Mouse (Mus musculus): Measurements from ENCODE around the gene Cadm3.

Gene Cadm3

DNA sequence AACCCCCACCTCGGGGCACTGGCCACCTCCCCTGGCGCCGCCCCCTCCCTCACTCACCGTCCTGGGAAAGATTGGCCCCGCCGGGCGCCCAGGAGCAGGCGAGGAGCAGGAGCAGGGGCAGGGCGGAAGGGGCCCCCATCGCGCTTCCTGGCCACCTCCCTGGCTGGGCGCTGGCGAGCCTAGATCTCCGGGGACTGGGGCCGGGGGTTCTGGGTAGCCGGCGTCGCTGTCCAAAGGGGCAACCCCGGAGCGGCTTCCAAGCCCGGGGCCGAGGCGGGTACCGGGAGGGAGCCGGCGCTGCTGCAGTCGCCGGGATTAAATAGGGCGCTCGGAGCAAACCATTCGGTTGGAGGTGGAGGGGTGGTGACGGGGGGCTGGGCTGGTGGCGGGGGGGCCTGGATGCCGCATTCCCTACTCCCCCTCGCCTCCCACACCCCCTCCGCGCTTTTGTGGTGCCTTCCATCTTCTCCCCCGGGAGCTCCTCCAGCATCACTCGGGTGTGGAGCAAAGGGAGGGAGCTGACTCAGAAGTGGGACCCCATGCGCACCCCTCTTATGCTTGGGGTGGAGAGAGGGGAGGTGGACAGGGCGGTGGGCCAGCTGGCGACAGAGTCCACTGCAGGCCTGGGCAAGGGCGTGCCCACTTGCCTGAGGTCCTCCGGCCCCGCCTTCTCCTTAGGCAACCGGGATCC lies at the start of gene Cadm3:
TSS of gene Cadm3 (minus strand) at position 340 of the 691 bp plus-strand sequence.
- DNase-seq (ENCODE audit: low spot score in 2 of 2) = no peak

DNA sequence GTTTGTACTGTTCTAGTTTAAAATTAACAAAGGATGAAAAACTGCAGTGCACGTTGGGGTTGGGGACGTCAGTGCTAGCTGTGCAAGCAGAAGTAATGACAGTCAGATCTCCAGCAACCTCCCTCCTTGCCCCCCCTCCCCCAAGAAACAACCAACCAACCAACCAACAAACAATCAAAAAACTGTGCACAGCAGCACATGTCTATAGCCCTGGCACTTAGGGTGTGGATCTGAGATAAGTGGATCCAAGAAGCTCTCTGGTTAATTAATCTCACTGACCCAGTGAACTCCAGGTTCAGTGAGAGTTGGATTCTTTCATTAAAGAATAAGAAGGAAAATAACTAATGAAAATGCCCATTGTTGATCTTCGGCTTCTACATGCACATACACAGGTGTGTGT lies 47.1 kb upstream of the Cadm3 start:
- DNase-seq (ENCODE audit: low spot score in 2 of 2) = no peak

DNA sequence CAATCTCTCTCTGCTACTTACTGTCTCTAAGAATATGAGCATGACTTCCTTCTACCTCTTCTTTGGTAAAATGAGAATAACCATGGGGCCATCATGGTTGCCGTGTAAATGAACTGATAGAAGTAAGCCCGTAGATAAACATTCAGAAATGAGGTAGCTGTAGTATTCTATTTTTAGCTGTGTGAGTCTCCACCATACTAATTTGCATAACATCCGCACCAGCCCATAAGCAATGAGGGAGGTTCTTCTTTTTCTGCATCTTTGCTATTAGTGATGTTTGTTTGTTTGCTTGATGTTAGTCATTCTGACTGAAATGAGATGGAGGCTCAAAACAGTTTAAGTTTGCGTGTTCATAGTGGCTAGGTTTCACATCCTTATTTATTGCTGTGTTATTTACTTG lies 44.4 kb upstream of the Cadm3 start:
- no peak for DNase-seq (ENCODE audit: low spot score in 2 of 2)

DNA sequence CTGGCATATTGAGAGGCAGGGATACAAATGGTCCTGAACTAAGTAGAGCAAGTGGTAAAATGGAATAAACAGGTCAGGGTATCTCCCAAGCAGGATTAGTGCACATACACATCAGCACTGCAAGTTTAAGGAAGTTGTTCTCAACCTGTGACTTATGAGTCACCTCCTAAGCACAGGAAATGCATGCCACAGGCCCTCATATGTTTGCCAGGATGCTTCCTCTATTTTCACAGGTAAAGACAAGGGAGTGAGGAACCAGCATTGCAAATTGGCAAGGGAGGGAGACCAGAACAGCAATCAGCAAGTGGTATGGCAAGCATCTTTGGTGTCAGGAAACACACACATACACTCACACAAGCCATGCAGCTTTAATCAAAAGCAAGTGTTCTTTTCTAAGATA lies 41.6 kb upstream of the Cadm3 start:
- no peak for DNase-seq (ENCODE audit: low spot score in 2 of 2)

DNA sequence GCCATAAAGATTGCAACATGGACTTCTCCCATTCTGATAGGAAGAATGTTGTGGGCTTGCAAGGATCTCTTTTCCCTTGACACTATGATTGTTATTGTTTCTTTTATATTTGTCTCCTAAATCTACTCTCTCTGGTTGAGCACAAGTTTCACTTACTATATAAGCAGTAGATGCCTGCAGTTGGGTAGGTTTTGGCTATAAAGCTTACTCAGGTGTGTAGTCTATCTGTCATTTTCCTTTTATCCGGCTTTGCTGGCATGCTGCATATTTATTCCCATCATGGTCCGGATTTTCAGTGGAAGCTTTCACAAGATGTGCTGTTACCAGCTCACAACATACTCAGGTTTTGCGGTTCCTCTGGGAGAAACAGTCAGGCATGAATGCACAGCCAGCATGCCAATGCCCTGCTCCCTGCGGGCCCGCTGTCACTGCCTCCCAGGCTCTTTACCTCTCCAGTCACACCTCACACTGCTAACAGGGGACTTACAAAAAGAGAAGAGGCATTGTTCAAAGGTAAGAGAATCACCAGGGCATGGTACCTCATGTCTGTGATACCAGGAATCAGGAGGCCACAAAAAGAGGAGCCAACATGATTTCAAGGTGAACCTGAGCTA lies 37.3 kb upstream of the Cadm3 start:
- no peak for DNase-seq (ENCODE audit: low spot score in 2 of 2)

DNA sequence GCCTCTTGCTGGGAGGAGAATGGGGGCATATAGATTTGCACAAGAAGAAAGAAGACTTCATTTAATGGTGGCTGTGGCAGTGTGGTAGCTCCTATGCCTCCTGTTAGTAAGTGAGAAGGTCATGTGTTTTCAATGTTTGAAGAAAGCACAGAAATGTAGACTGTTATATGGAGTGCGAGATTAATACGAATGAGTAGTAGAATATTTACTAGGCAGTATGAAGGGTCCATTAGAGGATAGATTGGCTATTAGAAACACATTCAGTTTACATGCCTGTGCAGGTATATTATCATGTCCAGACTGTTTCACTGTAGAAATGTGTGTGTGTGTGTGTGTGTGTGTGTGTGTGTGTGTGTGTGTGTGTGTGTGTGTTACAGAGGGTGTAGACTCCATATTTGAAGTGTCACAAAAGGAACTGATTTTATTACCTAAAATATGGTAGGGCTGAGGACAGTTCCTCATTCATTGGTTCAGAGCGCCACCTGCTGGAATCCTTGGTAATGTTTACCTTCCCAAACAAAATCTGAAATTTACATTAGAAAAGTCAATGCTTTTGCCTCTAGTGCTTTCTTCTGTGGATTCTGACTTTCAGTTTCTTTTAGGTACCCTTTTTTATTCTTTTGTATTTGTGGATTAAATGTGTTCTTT lies 31.0 kb upstream of the Cadm3 start:
- peak in 1 of 2 experiments; percentile 64 for DNase-seq (ENCODE audit: low spot score in 2 of 2)

DNA sequence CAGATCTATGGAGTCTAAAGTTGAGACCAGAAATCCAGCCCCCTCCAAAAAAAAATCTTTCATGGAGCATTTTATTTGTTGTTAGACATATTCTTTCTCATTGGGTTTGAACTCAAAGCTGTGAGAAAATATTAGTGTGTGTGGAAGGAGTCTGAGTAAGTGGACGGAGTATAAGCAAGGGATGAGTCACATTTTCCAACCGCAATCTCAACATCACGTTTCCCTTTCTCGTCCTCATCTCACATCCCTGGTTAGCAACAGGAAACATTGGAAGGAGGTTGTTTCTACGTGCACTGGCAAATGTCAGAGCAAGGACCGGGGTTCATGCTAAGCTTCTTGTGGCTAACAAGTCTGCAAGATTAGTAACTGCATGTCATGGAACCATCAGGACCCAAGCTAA lies 24.3 kb upstream of the Cadm3 start:
- no peak for DNase-seq (ENCODE audit: low spot score in 2 of 2)

DNA sequence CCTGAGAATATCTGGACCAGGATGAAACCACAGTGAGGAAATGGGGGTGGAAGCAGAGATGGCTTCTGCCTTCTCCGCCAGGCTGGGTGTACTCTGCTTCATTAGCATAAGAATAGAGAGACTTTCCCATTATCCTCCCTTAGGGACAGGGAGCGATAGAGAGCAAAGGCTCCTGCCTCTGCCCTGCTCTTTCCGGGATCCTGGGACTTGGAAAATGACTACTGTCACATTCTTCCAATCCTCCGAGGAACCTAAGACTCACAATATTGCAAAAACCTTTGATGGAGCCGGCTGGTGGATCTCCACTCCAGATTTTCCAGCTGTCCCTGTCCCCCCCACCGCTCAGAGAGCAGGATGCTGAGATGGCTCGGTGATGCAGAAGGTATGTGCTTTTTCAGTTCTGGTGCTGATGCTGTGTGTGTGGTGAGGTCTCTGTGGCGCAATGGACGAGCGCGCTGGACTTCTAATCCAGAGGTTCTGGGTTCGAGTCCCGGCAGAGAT lies 22.5 kb upstream of the Cadm3 start:
- DNase-seq (ENCODE audit: low spot score in 2 of 2) = no peak

DNA sequence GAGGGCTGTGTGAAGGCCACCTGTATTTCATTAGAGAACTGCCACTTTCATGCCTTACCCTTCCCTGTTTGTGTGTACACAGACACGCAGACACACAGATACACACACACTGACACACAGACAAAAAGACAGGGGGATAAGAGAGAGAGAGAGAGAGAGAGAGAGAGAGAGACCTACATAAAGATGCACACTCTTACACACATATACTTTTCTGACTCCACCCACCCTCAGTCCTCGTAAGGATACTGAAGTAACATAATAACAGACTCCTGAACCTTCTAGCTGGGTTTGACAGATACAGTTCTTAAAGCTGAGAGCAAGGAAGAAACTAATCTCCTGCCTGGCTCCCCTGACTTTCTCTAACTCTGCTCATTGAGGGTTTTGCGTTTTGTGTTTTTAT lies 21.9 kb upstream of the Cadm3 start:
- DNase-seq (ENCODE audit: low spot score in 2 of 2) = no peak

DNA sequence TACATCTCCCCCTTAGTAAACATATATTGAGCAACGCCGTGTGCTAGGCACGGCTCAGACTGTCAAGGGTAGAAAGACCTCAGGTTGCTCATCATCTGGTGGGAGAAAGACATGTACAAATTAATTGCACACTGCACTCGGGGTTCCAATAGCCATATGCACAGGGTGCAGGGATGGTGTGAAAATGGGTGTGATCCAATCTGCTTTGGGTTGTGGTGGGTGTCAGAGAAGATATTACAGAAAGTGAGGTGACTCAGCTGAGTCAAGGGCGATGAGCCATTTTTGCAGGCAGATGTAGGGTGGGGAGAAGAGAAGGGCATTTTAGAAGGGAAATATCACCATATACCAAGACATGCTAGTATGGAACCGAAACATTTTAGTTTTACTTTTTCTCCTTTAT lies 13.9 kb upstream of the Cadm3 start:
- DNase-seq (ENCODE audit: low spot score in 2 of 2) = no peak

DNA sequence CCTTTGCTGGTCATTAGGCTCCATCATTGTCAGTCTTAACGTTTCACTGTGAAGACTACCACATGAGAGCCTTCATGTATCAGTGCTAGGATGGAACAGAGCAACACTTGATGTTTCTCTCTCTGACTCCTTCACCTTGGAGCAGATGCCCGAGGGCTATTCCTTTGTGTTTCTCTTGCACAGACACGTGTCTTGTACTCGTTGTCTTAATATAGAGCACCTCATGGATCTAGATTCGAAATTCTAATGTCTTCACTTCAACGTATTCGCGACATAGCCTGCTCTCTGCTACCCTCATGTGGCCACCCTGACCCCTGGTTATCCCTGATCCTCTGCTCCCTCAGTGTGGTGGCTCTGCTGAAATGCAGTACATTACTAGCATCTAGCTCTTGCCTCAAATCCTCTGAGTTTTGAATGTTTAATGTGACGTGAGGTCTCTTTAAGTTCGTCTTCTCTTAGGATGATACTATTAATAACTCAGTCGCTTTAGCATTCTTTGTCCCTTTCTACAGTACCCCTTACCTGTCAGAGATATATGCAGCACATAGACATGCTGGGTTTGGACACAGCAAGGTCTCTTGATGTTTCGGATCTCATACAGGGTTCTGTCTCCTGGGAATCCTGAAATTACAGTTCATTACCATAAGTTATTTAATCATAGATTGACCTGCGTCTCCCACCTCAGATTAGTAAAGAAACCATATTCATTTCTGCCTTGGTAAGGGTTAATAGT lies 10.1 kb upstream of the Cadm3 start:
- DNase-seq (ENCODE audit: low spot score in 2 of 2) = peak in 1 of 2 experiments; percentile 7

DNA sequence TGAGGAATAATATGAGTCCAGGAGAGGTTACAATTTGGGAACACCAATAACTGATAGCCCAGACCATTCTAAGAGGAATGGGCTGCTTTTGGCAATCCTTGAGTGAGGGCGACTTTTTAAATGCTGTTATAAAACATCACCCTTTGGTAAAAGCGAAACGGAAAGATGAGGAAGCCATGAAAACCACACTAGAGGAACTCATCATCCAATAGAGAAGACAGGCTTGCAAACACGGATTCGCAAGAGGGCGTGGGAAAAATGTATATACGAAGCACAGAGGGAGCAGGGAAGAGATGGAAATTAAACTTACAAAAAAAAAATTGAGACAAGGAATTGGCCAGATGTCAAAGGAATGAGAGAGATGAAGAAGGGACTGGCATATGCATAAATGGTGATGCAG lies 6.5 kb upstream of the Cadm3 start:
- DNase-seq (ENCODE audit: low spot score in 2 of 2) = no peak

DNA sequence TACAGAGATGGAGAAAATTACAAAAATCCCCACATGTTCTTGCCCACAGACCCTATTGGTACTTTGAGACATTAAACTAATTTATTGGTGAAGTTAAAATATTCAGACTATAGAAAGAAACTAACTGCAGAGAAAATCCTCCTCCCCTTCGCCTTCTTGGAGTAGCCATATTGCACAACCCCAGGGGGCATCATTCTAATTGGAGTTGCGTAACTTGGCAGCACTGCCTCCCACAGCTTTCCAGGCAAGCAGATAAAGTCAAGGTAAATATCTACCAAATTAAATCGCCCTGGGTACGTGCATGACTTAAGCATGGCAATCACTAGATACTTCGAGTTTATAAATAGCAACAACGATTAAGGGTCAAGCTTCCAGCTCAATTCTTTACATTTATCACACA lies 4.1 kb upstream of the Cadm3 start:
- no peak for DNase-seq (ENCODE audit: low spot score in 2 of 2)

DNA sequence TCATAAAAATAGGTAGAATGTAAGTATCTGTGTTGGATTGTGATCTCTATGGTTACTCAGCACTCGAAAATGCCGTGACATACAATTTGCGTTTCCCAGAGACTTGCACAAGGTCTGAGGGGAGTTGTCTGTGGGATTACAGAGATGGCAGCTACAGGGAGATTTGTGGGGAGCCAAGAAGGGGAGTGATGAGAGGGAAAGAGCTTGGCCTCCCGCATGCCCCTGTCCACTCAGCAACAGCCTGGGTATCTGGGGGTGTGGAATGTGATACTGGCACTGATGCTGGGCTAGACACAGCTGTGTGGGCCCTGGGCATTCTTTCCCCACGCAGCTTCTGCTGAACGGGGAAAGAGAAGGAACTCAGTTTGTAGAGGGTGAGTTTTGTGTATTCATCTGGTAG lies 3.0 kb upstream of the Cadm3 start:
- DNase-seq (ENCODE audit: low spot score in 2 of 2) = no peak

DNA sequence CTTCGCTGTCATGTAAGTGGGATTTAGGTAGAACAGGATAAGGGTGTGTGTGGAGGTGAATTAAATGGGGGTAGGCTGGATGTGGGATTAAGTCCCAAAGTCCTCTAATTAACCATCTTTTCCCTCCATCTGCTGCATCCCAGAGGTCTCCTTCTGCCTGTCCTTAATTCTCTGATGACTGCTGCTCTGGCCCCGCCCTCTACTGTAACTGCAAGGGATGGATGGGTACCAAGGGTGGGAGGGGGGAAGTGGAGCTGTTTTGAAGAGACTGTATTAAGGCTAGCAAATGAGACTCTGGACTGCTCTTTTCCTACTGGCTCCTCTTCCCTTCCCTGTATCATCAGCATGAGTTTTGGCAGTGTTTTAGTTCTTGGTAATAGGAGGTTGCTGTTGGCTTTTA lies 2.1 kb upstream of the Cadm3 start:
- no peak for DNase-seq (ENCODE audit: low spot score in 2 of 2)

DNA sequence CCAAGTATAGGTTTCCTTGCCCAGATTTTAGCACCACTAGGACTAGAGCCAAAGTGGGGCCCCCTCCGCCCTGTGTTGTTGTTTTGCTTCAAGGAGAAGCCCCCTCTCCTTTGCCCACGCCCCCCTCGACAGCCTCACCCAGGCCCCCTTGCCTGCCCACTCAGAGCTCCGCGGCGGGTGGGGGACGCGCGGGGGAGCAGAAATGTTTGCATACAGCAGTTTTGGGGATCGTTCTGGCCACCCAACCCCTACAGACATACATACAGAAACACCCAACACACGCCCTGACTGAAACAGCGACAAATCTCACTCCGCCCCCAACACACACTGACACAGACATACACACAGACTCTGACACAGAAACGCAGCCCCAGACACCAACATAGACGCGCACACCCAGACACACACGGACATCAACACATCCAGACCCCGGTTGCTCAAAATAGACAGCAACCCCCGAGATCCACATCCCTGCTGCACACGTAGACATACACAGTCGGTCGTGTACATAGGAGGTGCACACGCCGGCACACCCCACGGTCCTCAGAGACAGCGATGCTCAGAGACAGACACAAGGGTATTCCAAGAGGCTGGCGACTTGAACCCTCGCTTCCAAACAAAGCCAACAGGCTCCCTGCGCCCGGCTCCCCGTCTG lies 667 bp downstream of the Cadm3 start:
- DNase-seq (ENCODE audit: low spot score in 2 of 2) = no peak

DNA sequence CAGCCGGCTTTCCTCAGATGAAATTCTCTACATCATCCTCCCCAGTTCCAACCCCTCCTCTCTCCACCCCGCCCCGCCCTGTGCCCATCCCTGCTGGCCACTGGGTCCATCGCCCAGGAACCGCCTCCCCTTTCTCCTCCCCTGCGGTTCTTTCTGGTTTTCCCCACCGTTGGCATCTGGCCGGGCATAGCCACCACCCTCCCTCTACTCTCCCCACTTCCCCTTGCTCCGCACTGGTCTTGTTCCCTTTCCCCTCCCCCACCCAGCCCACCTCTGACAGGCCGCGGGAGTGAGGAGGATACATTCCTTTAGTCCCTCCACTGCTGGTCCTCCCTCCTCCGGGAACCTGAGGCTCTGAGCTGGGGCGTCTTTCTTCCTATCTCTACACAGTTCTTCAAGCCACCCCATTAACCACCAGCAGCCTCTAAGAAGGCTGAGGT lies 1.5 kb downstream of the Cadm3 start:
- no peak for DNase-seq (ENCODE audit: low spot score in 2 of 2)

DNA sequence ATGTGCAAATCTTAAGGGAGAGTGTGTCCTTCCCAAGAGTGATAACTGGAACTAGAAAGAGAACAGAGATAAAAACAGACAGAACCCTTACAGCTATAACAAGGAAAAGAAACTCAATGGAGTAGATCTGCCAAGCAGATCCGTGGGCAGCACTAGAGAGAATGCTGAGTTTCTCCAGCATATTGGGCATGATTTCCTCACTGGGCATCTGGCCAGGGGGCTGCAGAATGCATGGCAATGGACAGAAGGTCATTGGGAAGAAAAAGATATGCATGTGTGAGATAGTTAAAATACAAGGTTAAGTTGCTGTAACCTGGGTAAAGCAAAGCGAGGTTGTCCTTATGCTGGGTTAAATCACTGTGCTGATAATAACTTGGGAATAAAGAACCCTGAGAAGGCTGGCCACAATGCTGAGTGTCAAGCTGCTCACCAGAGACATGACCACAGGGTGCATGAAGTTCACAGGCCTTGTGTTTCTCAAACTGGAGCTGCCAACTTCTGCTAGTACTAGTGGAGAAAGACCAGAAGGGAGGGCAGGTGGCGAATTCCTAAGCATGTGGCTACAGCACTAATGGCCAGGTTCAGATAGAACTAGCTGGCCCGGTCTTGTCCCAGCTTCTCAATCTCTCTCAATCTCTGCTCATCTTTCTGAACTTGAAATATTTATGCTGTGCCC lies 3.2 kb downstream of the Cadm3 start:
- no peak for DNase-seq (ENCODE audit: low spot score in 2 of 2)

DNA sequence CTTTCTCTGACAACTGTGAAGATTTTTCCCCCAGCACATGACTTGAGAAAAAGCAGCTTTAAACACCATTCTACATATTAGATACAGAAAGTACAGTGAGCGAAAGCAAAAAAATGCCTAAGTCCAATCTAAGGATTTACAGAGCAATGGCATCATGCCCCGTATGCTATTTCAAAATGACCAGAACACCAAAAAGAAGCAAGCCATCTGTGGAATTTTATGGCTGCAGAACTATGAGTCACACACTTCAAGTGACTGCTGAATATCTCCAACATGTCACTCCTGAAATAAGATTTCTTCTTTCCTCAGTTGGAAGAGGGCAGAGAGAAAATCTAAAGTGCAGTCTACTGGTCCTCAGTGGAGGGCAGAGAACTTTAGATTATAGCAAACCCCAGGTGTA lies 4.1 kb downstream of the Cadm3 start:
- no peak for DNase-seq (ENCODE audit: low spot score in 2 of 2)

DNA sequence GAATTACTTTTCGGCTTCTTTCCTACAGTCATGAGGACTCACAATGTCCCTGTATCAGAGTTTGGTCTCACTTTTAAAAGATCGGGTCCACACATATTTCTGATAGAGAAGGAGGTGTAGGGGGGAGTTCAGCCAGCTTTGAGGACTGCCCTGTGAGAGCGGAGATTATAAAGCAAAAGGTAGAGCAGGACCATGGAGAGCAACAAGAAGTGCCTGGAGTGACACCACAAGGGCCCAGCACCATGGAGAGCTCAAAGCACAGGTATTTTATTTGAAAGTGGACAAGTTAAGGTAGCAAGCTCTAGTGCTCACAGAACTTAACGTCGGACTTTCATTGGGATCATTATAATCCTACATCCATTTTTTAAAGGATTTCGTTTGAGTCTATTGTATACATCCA lies 5.8 kb downstream of the Cadm3 start:
- DNase-seq (ENCODE audit: low spot score in 2 of 2) = peak in 1 of 2 experiments; percentile 33

DNA sequence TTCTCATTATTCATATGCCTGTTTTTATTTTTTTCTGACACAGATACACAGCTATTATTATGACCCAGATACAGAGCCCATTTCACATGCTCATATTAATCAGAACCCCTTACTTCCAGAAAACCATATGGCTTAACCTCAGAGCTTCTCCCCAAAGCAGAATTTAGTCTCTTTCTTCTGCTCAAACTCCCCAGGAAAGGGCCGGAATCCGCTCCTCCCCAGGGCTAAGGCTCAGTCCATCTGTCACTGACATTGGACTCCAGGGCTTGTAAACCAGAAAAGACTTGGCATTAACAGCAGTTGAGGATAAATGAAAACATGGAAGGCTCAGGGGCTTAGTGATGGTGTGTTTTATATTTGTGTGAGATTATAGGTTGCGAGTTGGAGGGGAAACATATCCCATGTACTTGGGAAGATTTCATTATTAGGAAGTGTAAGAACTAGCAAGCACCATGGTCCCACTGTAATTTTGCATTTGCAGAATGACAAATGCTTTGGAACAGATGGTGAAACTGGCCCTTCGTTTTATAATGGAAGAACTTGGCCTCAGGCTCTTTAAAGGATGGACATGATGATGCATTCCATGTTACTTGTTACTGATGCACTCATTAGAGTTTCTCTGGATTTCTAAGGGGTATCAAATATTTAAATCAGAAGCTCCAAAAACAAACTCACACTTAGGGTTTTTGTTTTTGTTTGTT lies 7.8 kb downstream of the Cadm3 start:
- DNase-seq (ENCODE audit: low spot score in 2 of 2) = no peak

Measured in thymus, postnatal 10 days (tissue).